Mouse (Mus musculus) cerebellum, adult 9-11 months (tissue): Measurements from ENCODE around the gene Arhgef17.
"Not testable (repeated sequence)": the region's sequence is repeated elsewhere in the genome, so short reads cannot be mapped to it uniquely, and the experiment has no call there.

Experiments used
- DNase-seq: peaks from one replicate; pipeline ENCODE4 v3.0.0; 2022

Gene Arhgef17

GRCm38 (mm10) chr7:100871355-100871754, 60.6 kb downstream of the Arhgef17 start:
- DNase-seq: no peak

- DNase-seq: no peak
Observed at GRCm38 (mm10) chr7:100869877-100870629, 61.9 kb downstream of the Arhgef17 start.

DNA sequence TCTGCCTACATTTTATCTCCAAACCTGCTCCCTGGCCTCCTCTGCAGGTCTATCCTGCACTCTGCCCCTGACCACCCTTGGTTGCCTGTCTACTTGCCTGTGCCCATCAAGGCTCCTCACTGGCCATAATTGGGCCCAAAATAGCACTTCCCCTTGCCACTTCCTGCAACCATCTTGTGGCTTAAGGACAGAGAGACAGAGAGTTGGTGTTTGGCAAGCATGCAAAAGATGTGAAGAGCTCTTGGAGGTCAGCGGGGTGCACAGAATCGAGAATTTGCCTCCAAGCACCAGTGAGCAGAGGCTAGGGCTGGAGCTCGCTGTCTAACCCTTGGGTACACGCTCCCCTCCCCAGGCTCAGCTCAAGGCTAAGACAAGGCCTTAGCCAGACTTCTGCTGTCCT, 63.4 kb downstream of the Arhgef17 start:
- no peak for DNase-seq

DNA sequence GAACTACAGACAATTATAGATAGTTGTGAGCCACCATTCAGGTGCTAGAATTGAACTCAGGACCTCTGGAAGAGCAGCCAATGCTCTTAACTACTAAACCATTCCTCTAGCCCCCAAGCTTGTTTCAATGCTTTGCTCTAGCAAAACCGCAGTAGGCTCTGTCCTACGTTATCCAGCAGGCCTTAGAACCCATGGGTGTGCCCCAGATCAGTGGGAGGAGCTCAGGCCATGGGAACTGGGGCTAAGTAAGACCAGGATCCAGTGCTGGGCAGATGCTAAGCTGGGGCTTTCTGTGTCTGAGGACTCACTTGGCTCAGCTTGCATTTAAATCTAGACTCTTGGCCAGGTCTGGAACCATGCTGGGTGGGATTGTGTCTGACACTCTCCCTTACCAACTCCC, 64.3 kb downstream of the Arhgef17 start:
- DNase-seq: no peak

DNA sequence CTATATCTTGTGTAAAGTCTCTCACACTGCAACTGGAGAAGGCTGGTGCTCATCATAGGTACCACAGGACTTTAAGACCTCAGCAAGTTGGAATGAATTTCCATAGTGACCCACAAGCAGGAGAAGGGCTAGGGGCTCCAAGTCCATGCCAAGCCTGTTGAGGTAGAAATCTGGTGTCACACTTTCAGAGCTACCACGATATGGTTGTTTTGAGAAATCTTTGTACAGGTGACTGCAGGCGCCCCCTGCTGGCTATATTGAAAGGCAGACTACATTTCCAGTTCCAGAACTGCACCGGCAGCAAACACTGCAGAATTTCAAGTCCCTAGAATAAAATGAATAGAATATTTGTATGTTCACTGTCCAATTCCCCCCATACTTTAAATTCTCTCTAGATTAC, 65.2 kb downstream of the Arhgef17 start:
- DNase-seq: peak; percentile 74

GRCm38 (mm10) chr7:100862828-100863638, 68.9 kb downstream of the Arhgef17 start, which contains the start of gene Relt:
Relt (minus strand) TSS chr7:100863446.
- peak; percentile 94 for DNase-seq

DNA sequence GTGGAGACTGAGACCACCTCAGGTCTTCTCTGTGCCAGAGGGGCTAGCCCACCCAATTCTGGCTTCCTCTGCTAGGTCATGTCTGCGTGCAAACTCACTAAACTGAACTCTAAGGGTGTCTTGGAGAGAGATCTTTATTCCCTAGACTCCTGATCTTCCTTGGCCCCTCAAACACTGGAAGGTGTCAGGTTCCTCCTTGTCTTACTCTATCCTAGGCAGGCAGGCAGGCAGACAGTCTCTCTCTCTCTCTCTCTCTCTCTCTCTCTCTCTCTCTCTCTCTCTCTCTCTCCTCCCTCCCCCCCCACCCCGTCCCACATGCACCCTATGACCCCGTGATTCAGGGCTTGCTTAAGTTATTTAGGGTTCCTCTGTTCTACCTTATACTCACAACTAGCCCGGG, 69.6 kb downstream of the Arhgef17 start:
- DNase-seq: no peak

DNA sequence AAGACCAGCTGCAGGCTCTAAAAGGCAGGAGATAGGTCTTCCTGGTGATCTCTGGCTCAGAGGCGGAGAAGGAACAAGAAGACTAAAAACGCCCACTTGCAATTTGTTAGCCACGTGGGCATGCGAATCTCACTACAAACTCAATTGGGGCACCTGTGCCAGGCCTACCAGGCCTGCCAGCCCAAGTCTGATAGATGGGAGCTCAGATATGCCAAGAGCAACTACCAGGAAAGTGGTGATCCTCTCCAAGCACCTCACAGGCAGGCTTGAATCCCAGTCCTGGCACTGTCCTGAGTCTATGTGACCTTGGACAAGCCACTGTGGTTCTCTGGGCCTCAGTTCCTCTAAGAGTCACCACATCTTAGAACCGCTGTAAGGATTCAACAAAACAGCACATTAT, 70.7 kb downstream of the Arhgef17 start:
- DNase-seq: no peak

DNA sequence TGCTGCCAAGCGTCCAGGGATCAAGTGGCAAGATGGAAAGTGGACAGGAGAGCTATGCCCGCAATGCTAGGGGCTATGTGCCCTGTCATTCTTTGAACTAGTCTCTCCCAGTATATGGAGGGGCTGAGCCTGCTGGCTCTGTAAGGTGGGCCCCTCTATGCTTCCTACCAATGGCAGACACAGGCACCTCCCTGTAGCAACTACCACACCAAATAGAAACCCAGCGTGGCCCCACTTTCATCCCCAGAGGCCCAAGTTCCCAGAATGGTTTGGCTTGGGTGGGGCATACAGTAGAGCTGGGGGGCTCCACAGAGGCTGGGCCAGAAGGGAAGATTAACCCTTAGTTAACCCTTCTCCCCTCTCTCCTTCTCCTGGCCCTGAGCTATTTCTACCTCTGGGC, 71.5 kb downstream of the Arhgef17 start:
- DNase-seq: no peak

DNA sequence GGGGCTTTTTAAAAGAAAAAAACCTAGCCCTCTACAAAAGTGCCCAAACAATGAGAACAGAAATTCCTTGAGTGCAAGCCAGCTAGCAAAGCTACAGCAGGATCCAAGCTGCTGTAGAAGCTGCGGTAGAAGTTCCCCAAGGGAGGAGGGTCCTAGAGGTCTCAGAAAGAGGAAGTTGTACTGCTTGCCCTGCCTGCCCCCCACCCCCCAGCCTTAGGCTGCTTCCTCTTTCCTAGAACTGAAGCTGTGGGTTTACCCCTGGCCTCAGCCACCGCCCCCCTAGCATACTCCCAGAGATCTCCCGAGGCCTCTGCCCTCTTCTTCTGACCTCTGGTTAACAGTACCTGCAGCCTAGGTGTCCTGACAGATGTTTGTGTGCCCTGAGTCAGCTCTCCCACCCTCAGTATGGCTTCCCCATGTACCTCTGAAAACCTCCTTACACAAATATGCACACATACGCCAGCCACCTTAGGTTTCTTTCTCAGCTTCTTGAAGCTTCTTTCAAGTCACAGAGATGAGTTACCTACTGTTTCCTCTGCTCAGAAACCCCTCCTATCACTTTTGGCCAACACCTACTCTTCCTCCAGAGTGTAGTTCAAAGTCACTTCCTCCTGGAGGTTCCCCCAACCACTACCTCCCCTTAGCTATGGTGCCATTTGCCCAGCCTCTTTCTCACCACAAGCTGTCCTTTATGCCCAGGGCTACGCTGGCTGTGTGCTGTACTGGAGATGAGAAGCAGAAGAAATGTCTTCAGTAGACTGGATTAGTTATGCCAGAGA, 75.9 kb downstream of the Arhgef17 start:
- no peak for DNase-seq

GRCm38 (mm10) chr7:100855300-100855699, 76.6 kb downstream of the Arhgef17 start:
- DNase-seq: no peak

DNA sequence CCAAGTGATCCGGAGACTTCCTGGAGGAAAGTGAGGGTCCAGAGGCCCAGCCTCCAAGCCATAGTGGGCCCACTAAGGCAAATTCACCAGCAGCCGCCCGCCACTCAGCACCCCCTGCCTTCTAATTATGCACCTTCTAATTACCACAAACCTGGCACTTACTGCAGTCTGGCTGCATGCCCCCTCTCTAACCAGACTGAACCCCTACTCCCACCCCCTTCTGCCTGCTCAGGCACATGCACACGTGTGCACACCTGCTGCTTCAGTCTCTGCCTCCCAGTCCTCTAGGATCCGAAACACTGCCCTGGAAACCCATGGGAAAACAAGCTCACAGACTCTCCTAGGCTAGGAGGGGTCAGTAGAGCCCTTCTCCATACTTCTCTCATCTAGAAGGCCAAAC, 77.0 kb downstream of the Arhgef17 start:
- no peak for DNase-seq

DNA sequence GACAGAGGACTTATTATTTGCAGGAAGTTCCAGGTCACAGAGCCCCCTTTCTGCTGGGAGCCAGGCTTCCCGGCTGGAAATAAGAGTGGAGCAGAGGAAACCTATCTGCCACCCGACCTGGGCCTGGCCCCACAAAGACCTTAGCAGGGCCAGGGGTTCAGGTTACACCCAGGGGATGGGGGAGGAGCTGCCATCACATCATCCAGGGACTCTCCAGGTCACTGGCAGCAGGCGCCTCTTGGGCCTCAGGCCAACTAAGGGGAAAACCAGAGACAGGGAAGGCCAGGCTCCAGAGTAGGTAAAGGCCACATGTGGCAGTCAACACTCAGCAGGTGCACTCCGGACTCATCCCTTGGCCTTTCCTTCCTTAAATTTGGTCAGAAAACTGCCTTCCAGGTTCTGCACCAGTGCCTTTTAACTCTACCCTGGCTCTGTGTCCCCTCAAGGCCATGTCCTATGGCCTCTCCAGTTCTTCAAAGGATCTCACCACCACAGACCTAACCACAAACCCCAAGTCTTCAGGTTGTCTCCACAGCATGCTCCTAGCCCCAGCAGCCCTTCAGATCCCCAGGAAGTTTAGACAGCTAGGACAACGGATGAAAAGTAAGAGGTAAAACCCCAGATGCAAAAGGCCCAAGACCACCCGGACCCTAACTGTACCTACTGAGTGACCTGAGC, 77.6 kb downstream of the Arhgef17 start:
- DNase-seq: no peak

DNA sequence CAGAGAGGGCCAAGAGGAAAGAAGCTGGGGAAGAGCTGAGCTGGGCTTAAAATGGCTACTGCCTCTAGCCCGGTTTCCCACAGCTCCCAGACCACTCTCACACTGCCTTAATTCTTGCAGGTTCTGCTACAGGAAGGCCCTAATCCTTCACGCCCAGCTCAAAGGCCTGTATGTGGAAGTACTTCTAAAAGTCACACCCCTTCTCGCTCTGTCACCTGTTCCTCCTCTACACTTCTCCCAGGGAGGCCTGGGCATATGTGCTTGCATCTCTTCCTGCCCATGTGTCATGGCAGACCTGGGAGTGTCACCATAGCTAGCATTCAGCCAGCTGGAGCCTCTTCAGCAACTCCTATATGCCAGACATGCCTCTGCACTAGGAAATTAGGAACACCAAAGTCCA, 78.5 kb downstream of the Arhgef17 start:
- DNase-seq: no peak

GRCm38 (mm10) chr7:100851481-100852356, 80.2 kb downstream of the Arhgef17 start:
- no peak for DNase-seq

DNA sequence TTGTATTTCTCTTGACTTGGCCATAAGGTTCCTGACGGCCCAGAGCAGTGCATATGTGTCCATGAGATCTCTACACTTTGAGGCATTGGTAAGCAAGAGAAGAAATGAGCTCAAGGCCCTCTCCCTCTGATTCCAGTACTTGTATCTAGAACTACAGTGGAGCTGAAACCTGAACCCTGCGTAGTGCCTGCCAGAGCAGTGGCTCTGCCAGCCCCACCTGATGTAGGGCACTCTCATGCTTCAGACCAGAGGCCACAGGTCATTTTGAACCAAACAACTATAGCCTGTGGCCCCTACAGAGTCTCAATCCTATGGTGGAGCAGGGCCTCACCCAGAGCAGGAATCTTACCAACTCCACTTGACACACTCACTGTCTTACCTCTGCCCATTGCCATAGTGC, 82.4 kb downstream of the Arhgef17 start:
- no peak for DNase-seq

- DNase-seq: peak; percentile 67
Observed at GRCm38 (mm10) chr7:100848744-100849143, 83.2 kb downstream of the Arhgef17 start.

GRCm38 (mm10) chr7:100847131-100847530, 84.8 kb downstream of the Arhgef17 start:
- no peak for DNase-seq

DNA sequence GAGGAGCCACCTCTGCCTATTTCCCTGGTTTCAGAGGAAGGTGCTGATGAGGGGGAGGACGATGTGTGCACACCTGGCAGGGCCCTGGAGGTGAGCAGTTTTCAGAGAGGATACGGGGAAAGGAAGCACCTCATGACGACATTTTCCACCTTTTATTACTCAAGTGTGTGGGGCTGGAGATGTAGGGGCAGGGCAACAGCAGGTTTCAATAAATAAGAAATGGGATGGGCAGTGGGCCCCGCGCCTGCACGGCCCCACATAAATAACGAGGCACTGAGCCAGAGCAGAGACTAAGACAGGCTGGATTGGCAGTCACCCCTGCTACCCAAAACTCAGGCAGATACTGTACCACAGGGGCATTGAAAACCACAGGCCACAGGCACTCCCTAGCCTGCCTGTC, 85.9 kb downstream of the Arhgef17 start:
- not testable (repeated sequence) for DNase-seq

DNA sequence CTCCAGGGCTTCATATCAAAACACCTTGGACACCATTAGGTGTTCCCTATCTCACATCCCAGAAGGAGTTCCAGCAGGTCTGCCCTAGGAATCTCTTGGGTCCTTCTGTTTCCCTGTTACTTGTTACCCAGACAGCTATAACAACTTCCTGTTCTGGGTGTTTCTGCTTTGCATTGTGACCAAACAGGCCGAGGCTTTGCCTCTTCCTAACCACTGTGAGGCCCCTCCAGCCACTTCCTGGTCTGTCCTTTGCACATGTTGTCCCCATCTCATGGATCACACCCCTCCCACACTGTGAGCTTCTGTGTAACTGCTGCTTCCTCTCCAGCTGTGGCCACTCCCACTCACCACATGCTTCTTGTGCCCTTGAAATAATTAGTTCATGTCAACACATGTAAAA, 86.5 kb downstream of the Arhgef17 start:
- DNase-seq: no peak

GRCm38 (mm10) chr7:100845026-100845400, 86.9 kb downstream of the Arhgef17 start:
- no peak for DNase-seq
